Mouse (Mus musculus): ENCODE data around the gene BC004004. TPM values are rescaled to one million over a fixed set of nuclear protein-coding genes. Genes with fewer than 3 reads are reported as not detected.
"Not testable (repeated sequence)": the region's sequence is repeated elsewhere in the genome, so short reads cannot be mapped to it uniquely, and the experiment has no call there.

Gene BC004004
- total RNA-seq, 2 experiments from 2014 or later, result 102 to 122 TPM

- DNase-seq, result no peak
These were observed 8.1 kb upstream of the BC004004 start for GRCm38 (mm10) chr17:29260501-29260900.

- no peak for DNase-seq
These were observed 6.9 kb upstream of the BC004004 start for GRCm38 (mm10) chr17:29261603-29262258.

GRCm38 (mm10) chr17:29262259-29262649 is 6.3 kb upstream of the BC004004 start:
- no peak for DNase-seq

GRCm38 (mm10) chr17:29263417-29263816 is 5.2 kb upstream of the BC004004 start:
- no peak for DNase-seq

GRCm38 (mm10) chr17:29263840-29264633 is 4.6 kb upstream of the BC004004 start, which contains the start of gene Ppil1:
Gene Ppil1 (minus strand): TSS chr17:29264186.
- peak; percentile 78 for DNase-seq

GRCm38 (mm10) chr17:29264760-29265159 is 3.8 kb upstream of the BC004004 start:
- DNase-seq, result no peak

- not testable (repeated sequence) for DNase-seq
These were observed 1.5 kb upstream of the BC004004 start for GRCm38 (mm10) chr17:29267040-29267439.

GRCm38 (mm10) chr17:29267931-29268681 is 482 bp upstream of the BC004004 start:
- no peak for DNase-seq

GRCm38 (mm10) chr17:29269349-29269706 is 740 bp downstream of the BC004004 start:
- DNase-seq, result no peak

GRCm38 (mm10) chr17:29270148-29270698 is 1.6 kb downstream of the BC004004 start:
- no peak for DNase-seq

- DNase-seq, result no peak
These were observed 4.6 kb downstream of the BC004004 start for GRCm38 (mm10) chr17:29273156-29273555.

- DNase-seq, result peak; percentile 34
These were observed 5.3 kb downstream of the BC004004 start for GRCm38 (mm10) chr17:29273889-29274288.

GRCm38 (mm10) chr17:29280422-29280821 is 11.8 kb downstream of the BC004004 start:
- DNase-seq, result no peak

- no peak for DNase-seq
These were observed 13.0 kb downstream of the BC004004 start for GRCm38 (mm10) chr17:29281541-29281940.

- DNase-seq, result no peak
These were observed 13.8 kb downstream of the BC004004 start for GRCm38 (mm10) chr17:29282216-29282952.

GRCm38 (mm10) chr17:29291793-29292192 is 23.2 kb downstream of the BC004004 start:
- DNase-seq, result no peak

GRCm38 (mm10) chr17:29292996-29293395 is 24.4 kb downstream of the BC004004 start:
- DNase-seq, result no peak

GRCm38 (mm10) chr17:29293807-29294605 is 25.4 kb downstream of the BC004004 start:
- no peak for DNase-seq

- no peak for DNase-seq
These were observed 27.2 kb downstream of the BC004004 start for GRCm38 (mm10) chr17:29295835-29296234.

GRCm38 (mm10) chr17:29297321-29297720 is 28.7 kb downstream of the BC004004 start:
- no peak for DNase-seq

- no peak for DNase-seq
These were observed 29.2 kb downstream of the BC004004 start for GRCm38 (mm10) chr17:29297813-29298212.

All from gastrocnemius, postnatal 25 days (tissue).